Mouse (Mus musculus) cerebellum, postnatal 36 days (tissue): ENCODE data around the gene Socs4.

Experiments used
- DNase-seq, 2 experiments: peaks; one replicate each; pipeline ENCODE4 v3.0.0; 2021 to 2022; ENCODE audit warnings: mixed read lengths in 2 of 2

Gene Socs4

DNA sequence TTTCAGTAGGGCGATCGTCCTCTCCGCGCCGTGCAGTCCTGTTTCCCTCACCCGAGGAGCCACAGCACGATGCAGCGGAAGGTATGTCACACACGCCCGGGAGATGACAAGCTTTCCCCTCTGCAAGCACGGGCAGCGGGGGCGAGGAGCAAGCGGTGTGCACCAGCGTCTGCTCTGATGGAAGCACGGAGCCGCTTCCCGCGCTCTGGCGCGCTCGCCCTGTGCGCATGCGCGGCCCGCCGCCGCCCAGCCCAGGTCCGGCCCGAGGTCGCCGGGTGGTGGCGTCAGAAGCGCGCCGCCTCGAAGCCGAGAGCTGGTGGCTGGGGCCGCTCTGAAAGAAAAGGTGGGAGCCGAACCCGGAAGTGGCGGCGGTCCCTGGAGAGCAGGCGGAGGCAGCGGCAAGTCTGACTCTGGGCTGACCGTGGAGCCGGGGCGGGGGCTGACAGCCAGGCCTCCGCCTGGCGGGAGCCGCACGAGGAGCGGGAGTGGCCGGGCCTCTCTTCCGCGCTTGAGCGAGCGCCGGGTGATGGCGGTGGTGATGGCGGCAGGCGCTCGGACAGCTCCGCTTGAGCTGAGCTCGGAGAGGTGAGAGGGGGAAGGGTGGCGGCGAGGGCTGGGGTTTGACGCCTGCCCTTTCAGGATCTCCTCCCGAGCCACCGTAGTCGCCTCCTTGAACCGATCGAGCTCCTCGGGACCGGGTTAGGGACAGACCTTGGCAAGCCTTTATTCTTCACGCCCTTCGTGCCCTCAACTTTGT is at the start of gene Socs4, which contains the start of gene Wdhd1:
Socs4 (plus strand) TSS at position 295 of the 757 bp plus-strand sequence.
Wdhd1 (minus strand) TSS at position 221 of the 757 bp plus-strand sequence.
- peak; percentile 94 to 97 for DNase-seq

DNA sequence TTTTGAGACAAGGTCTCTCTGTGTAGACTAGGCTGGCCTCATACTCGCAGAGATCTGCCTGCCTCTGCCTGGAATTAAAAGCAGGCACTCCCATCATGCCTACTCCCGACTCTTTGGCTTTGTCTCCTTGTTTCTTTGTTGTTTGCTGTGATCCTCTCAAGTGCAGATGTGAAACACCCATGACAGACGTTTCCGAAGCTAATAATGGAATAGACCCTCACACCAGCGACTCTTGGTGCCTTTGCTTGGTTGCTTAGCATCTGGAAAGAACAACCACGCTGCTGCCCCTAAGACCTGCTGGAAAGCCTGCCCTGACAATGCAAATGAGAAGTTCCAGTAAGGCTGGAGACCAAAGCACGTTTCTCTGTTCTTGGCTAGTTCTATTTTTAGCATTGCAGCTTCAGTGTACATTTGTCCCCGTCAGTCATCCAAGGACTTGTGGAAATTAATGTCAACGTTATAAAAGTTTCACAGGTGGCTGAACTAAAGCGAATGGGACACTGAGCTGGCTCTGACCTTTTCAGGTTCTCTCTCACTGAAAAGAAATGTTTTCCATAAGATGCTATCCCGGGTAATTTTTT is 46.8 kb upstream of the Socs4 start:
- DNase-seq: no peak

DNA sequence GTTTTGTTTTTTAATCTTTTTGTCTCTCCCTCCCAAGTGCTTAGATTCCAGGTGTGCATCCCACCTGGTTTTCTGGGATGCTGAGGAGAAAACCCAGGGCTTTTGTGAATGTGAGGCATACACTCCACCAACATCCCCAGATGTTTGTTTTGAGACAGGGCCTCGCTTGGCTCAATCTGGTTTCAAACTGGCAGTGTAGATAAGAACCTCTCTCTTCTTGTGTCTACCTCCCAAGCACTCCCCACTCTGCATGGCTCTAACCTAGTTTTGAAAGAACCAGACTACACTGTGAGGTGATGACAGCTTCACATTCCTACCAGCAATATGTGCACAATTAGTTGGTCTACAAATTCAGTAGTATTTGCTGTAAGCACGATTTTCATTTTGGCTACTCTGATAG is 43.1 kb upstream of the Socs4 start:
- DNase-seq: no peak

DNA sequence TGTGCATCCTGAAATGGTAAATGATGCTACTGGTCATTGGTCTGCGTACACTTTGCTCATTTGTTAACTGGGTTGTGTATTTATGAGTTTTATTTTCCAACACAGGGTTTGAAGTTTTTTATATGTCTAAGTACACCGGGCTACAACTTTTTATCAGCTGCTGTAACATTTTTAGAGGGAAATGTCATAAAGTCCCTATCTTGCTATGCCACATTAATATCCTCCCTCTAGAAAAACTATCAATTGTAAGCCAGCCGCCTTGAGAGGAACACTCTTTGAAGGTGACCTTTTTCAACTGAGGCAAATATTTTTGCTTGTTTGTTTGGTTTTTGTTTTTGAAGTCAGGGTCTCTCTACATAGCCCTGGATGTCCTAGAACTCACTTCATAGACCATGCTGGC is 42.7 kb upstream of the Socs4 start:
- no peak for DNase-seq

- no peak for DNase-seq
Measured at GRCm38 (mm10) chr14:47234526-47235250, 42.0 kb upstream of the Socs4 start.

DNA sequence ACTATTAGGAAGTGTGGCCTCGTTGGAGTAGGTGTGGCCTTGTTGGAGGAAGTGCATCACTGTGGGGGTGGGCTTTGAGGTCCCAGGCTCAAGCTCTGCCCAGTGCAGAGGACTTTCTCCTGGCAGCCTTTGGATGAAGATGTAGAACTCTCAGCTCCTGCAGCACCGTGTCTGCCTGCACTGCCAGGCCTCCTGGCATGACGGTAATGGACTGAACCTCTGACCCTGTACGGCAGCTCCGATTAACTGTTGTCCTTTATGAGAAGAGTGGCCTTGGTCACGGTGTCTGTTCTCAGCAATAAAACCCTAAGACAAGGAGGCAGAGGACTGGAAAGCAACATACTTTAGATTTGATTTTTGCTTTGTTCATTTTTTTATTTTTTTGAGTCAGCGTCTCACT is 40.2 kb upstream of the Socs4 start:
- no peak for DNase-seq

- no peak for DNase-seq
Measured at GRCm38 (mm10) chr14:47237286-47237685, 39.4 kb upstream of the Socs4 start.

DNA sequence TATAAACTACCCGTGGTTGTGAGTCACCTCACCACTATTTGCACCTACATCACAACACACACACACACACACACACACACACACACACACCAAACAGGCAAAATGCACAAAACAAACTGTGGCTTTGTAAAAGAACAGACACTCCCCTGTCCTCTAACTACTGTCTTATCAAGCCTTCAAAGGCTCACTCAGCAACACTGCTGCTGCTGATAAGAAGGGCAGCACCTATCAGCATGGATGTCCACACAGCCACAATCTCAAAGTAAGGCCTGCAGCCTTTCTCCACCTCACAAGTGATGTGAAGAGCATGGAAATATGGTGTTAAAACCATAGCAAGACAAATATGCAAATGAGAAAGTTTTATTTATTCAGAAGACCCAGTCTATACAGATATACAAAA is 36.1 kb upstream of the Socs4 start:
- no peak for DNase-seq

DNA sequence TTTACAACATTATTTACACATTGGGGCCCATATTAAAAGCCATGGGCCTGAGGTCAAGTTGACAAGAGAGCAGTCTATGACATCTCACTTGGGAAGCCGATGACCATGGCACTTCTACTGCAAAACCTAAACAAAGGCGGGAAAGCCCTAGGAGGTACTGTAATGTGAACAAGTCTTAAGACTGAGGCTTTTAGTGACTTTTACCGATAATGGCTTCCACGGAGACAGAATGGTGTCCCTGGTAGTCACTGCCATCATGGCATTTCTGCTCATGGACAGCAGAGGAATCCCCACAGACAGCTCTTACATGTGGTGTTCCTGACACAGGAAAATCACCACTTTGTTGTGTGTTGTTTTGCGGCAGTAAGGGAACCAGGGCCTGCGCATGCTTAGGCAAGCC is 35.7 kb upstream of the Socs4 start:
- DNase-seq: no peak

DNA sequence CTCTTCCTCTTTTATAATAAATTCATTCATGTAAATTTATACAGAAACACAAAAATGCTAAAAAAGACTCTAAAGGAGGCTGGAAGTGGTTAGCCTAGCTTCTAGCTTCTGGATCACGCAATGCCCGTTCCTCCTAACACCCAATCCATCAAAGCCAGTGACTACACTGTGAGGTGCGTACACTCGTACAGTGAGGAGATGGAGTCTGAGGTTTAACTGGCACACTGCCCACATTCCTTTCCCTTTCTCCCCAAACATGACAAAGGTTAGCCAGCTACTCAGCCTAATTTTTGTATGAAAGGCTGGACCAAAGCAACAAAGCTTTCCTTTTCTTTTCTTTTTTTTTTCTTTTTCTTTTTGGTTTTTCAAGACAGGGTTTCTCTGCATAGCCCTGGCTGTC is 34.0 kb upstream of the Socs4 start:
- no peak for DNase-seq

- no peak for DNase-seq
Measured at GRCm38 (mm10) chr14:47249839-47250238, 26.9 kb upstream of the Socs4 start.

DNA sequence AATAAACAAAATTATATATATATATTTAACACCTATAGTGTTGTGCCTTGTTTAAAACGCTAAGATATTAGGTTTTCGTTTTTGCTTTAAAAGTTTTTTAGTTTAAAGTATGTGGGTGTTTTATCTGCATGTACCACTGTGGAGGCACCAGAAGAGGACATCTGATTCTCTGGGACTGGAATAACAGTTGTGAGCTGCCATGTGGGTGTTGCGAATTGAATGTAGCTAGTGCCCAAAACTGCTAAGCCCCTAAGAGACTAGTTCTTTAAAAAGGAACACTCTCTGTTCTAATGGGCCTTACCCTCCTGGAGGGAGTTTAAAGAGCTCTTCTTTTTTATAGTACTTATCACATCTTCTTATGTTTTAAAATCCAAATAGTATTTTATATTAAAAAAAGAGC is 11.9 kb upstream of the Socs4 start:
- no peak for DNase-seq

- no peak for DNase-seq
Measured at GRCm38 (mm10) chr14:47265829-47266228, 10.9 kb upstream of the Socs4 start.

- no peak for DNase-seq
Measured at GRCm38 (mm10) chr14:47269056-47269455, 7.7 kb upstream of the Socs4 start.

DNA sequence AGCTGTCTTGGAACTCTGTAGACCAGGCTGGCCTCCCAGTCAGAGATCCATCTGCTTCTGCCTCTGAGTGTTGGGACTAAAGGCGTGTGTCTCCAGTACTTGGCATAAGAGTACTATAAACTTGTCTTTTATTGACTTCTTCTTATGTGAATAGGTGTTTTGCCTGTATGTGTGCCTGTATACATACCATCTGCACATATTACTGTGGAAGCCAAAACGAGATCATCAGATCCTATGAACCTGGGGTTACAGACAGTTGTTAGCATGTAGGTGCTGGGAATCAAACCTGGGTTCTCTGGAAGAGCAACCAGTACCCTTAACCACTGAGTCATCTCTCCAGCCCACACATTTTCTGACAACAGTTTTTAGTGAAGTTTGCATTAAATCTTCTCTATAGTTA is 7.0 kb upstream of the Socs4 start:
- DNase-seq: no peak

DNA sequence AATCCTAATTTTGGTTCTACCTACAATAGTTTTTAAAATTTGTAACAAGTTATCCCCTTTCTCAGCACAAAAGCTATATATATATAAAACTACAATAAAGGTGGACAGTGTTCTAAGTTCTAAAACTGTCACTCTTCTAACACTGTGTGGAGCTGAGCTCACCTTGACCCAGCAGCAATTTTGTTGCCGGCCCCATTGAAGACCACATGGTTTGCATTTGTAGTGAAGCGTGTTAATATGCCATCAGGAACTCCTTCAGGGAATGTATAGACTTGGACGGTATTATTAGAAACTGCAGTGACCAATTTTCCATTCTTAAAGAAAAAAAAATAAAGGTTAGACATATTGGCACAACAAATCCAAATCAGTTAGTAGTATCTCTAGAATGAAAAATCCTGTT is 3.0 kb upstream of the Socs4 start:
- no peak for DNase-seq

DNA sequence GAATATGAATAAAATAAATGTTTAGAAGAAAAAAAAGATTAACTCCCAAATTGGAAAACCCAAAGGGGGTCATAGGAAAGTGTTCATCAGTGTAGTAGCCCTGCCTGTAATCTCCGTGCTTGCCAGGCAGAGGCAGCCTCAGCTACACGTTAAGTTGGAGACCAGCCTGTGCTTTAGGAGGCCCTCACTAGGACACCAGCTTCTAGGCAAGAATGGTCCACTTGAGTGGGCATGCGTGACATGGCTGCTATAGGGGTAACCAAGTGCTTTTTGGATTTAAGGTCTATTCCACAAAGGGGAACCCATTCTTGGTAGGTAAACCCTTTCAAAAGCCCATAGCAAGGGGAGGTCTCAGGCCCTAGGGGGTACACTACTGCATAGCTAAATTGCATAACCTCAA is 1.3 kb upstream of the Socs4 start:
- no peak for DNase-seq

DNA sequence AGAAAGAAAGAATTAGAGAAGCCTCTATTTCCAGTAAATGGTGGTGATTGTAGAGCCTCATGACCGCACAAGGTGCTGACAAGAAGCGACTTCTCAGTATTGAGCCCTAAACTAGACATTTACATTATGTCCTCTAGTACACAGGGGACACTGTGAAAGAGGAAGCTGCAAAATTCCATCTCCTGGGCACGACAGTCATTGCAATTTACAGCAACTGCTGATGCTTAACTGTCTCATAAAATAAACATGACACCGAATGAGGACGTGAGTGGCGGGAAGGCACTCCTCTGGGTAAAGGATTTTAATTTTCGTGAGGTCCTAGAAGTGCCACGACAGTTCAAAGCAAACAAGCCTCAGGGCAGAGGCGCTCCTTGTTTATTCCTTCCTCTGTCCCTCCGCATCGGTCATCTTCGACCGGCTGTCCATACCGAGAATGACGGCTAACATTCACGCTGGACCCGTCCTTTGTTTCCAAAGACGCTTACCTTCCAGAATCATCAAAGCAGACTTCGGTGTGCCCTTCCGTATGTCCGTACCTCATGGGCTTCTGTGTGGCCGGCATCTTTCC is 611 bp upstream of the Socs4 start:
- no peak for DNase-seq

DNA sequence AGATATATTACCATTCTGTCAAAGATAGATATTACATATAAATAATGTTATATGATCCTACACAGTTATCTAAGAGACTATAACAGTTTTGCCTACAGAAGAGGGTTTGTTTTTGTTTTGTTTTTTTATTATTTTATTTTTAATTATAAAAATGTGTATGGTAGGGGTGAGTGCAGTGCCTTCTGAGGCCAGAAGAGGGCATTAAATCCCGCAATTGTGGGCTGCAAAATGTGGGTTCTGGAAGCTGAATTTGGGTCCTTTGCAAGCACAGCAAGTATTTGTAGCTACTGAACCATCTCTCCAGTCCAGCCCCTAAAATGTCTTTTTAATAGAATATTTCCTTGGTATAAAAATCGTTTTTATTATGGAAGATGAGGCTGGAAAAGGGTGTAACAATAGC is 2.3 kb downstream of the Socs4 start:
- no peak for DNase-seq

- DNase-seq: no peak
Measured at GRCm38 (mm10) chr14:47281535-47281934, 4.8 kb downstream of the Socs4 start.

DNA sequence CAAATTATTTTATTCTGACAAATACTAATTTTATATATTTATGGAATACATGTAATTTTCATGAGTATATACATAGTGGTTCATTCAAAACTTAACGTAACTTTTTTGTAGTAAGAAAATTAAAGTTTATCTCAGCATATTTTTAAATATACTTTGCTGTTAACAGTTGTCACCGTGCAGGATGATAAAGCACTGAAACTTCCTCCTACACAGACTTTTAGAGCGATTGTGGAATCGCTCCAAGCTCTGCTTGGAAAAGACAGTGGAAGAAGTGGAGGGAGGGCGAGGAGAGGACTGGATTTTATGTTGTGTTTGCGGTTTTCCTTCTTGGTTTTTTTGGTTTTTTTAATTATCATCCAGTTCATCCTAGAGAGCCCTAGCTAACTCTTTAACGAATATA is 6.8 kb downstream of the Socs4 start:
- no peak for DNase-seq

- no peak for DNase-seq
Measured at GRCm38 (mm10) chr14:47285271-47285670, 8.5 kb downstream of the Socs4 start.

DNA sequence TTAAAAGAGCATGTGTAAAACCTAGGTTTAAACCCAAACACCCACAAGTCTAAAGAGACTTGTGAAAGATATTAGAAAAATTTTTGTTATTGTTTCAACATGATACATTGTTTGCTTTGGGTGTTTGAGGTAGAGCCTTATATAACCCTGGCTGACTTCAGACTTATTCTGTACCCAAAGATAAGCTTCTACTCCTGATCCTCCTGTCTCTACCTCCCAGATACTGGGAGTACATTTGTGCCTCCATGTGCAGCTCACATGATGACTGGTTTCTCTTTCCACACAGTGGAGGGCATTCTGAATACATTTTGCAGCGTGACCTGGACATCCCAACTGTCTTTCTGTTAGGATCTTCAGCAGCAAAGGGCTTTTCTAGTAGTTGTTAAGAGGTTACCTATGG is 9.5 kb downstream of the Socs4 start:
- no peak for DNase-seq

DNA sequence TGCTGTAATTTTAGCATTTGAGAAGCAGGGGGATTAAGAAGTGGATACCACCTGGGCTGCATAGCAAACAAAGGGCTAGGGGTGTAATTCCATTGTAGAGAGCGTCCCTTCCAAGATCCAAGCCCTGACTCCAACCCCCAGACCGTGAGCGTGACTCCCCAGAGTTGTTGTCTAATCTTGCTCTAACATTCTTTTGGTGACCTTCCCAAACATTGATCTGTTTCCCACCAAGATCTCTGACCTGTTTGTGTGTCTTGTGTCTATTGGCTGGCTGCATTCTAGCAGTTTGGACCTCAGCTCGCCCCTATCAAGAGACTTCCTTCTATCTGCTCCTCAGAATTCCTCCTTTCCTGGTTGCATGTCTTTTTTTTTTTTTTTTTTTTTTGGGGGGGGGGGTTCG is 10.3 kb downstream of the Socs4 start:
- no peak for DNase-seq
